Mouse (Mus musculus) MEL (cell line): ENCODE results near the gene Cobll1. TPM values are rescaled to one million over a fixed set of nuclear protein-coding genes. Genes with fewer than 3 reads are reported as not detected.

Experiments
- DNase-seq: peaks from one replicate; pipeline ENCODE4 v3.0.0; 2011; ENCODE audit warnings: low read depth, low spot score
- H3K27ac ChIP-seq: 2 replicates; pipeline ENCODE4 v1.5.1; 2012; ENCODE audit warnings: low read depth, mild to moderate bottlenecking, control low read depth, low read length, moderate library complexity; ENCODE audit not compliant: control insufficient read depth
- H3K27me3 ChIP-seq, 2 experiments: fragments of 150-350 bp in 1 of 2; sonication (generic) in 1 of 2; 2 replicates each; pipeline ENCODE4 v1.6.1; 2012; ENCODE audit warnings: low read length in 2 of 2, mild to moderate bottlenecking in 2 of 2, improper control_type of control experiment in 1 of 2, moderate library complexity in 1 of 2; ENCODE audit not compliant: insufficient read depth in 2 of 2, control insufficient read depth in 1 of 2
- H3K36me3 ChIP-seq, 2 experiments: 2 replicates each; pipeline ENCODE4 v1.6.1; 2012 to 2014; ENCODE audit warnings: low read length in 2 of 2, improper control_type of control experiment in 1 of 2, inconsistent platforms in 1 of 2, mild to moderate bottlenecking in 1 of 2; ENCODE audit not compliant: insufficient read depth in 2 of 2, control insufficient read depth in 1 of 2
- H3K4me1 ChIP-seq, 2 experiments: fragments of 150-350 bp in 1 of 2; sonication (generic) in 1 of 2; 2 replicates each; pipeline ENCODE4 v1.6.1; 2012; ENCODE audit warnings: low read length in 2 of 2, improper control_type of control experiment in 1 of 2, mild to moderate bottlenecking in 1 of 2; ENCODE audit not compliant: insufficient read depth in 2 of 2, control insufficient read depth in 1 of 2
- H3K4me3 ChIP-seq, 2 experiments: fragments of 150-350 bp in 1 of 2; sonication (generic) in 1 of 2; 2 replicates each; pipeline ENCODE4 v1.5.1; 2012; ENCODE audit warnings: low read depth in 2 of 2, low read length in 2 of 2, mild to moderate bottlenecking in 2 of 2, moderate library complexity in 2 of 2, control low read depth in 1 of 2, improper control_type of control experiment in 1 of 2; ENCODE audit not compliant: control insufficient read depth in 1 of 2, insufficient read depth in 1 of 2
- H3K79me2 ChIP-seq: 2 replicates; pipeline ENCODE4 v1.6.1; 2012; ENCODE audit warnings: mild to moderate bottlenecking, low read length, moderate library complexity; ENCODE audit not compliant: control insufficient read depth, poor library complexity, insufficient read depth
- H3K9ac ChIP-seq: 2 replicates; pipeline ENCODE4 v1.6.1; 2012; ENCODE audit warnings: low read depth, mild to moderate bottlenecking, control low read depth, low read length, moderate library complexity; ENCODE audit not compliant: control insufficient read depth, poor library complexity, severe bottlenecking
- H3K9me3 ChIP-seq: fragments of 150-350 bp; sonication (generic); replicated peaks from 2 replicates; pipeline ENCODE4 v1.6.1; 2012; ENCODE audit warnings: mild to moderate bottlenecking, low read length, improper control_type of control experiment, moderate library complexity; ENCODE audit not compliant: insufficient read depth
- E2F4 ChIP-seq: IDR thresholded peaks from 2 replicates; pipeline ENCODE4 v1.6.1; 2011; ENCODE audit warnings: low read depth, low read length, improper control_type of control experiment, borderline replicate concordance
- EP300 ChIP-seq, 2 experiments: IDR thresholded peaks; 2 replicates each; pipeline ENCODE4 v1.6.1; 2011; ENCODE audit warnings: improper control_type of control experiment in 2 of 2, low read length in 2 of 2, low read depth in 1 of 2, mild to moderate bottlenecking in 1 of 2
- GABPA ChIP-seq: IDR thresholded peaks from 2 replicates; pipeline ENCODE4 v1.6.1; 2012; ENCODE audit warnings: low read depth, mild to moderate bottlenecking, inconsistent platforms, low read length, improper control_type of control experiment, moderate library complexity
- GATA1 ChIP-seq: IDR thresholded peaks from 2 replicates; pipeline ENCODE4 v1.6.1; 2011; ENCODE audit warnings: low read depth, low read length, improper control_type of control experiment
- HCFC1 ChIP-seq: IDR thresholded peaks from 2 replicates; pipeline ENCODE4 v1.6.1; 2012; ENCODE audit warnings: low read depth, mild to moderate bottlenecking, inconsistent platforms, low read length, improper control_type of control experiment, moderate library complexity
- MAX ChIP-seq: IDR thresholded peaks from 2 replicates; pipeline ENCODE4 v1.6.1; 2011; ENCODE audit warnings: low read length, improper control_type of control experiment
- MAZ ChIP-seq: IDR thresholded peaks from 2 replicates; pipeline ENCODE4 v1.6.1; 2012; ENCODE audit warnings: low read depth, mild to moderate bottlenecking, inconsistent platforms, low read length, improper control_type of control experiment
- MEF2A ChIP-seq: IDR thresholded peaks from 2 replicates; pipeline ENCODE4 v1.6.1; 2014; ENCODE audit warnings: low read depth, mild to moderate bottlenecking, inconsistent platforms, low read length, improper control_type of control experiment; ENCODE audit not compliant: poor library complexity, insufficient replicate concordance, severe bottlenecking; ENCODE audit errors: extremely low read depth
- MXI1 ChIP-seq: IDR thresholded peaks from 2 replicates; pipeline ENCODE4 v1.6.1; 2011; ENCODE audit warnings: mild to moderate bottlenecking, low read depth, low read length, improper control_type of control experiment
- NRF1 ChIP-seq: IDR thresholded peaks from 2 replicates; pipeline ENCODE4 v1.6.1; 2014; ENCODE audit warnings: low read depth, mild to moderate bottlenecking, inconsistent platforms, low read length, improper control_type of control experiment, moderate library complexity; ENCODE audit not compliant: poor library complexity, insufficient read depth, severe bottlenecking
- POLR2AphosphoS2 ChIP-seq: IDR thresholded peaks from 2 replicates; pipeline ENCODE4 v1.6.1; 2011; ENCODE audit warnings: low read length, improper control_type of control experiment
- RAD21 ChIP-seq: IDR thresholded peaks from 2 replicates; pipeline ENCODE4 v1.6.1; 2011; ENCODE audit warnings: mild to moderate bottlenecking, low read depth, low read length, improper control_type of control experiment
- SMC3 ChIP-seq: IDR thresholded peaks from 2 replicates; pipeline ENCODE4 v1.6.1; 2011; ENCODE audit warnings: low read depth, low read length, improper control_type of control experiment
- TBP ChIP-seq: IDR thresholded peaks from 2 replicates; pipeline ENCODE4 v1.8.0; 2011; ENCODE audit warnings: low read depth, low read length, improper control_type of control experiment
- TCF12 ChIP-seq: IDR thresholded peaks from 2 replicates; pipeline ENCODE4 v1.6.1; 2014; ENCODE audit warnings: low read depth, mild to moderate bottlenecking, inconsistent platforms, low read length, improper control_type of control experiment, moderate library complexity
- UBTF ChIP-seq: IDR thresholded peaks from 2 replicates; pipeline ENCODE4 v1.6.1; 2012; ENCODE audit warnings: low read depth, mild to moderate bottlenecking, inconsistent platforms, low read length, improper control_type of control experiment, moderate library complexity, borderline replicate concordance; ENCODE audit not compliant: insufficient read depth
- USF1 ChIP-seq: IDR thresholded peaks from 2 replicates; pipeline ENCODE4 v1.6.1; 2014; ENCODE audit warnings: low read depth, mild to moderate bottlenecking, inconsistent platforms, low read length, improper control_type of control experiment, moderate library complexity
- ZC3H11A ChIP-seq: IDR thresholded peaks from 2 replicates; pipeline ENCODE4 v1.6.1; 2012; ENCODE audit warnings: low read depth, mild to moderate bottlenecking, inconsistent platforms, low read length, improper control_type of control experiment
- ZKSCAN1 ChIP-seq: IDR thresholded peaks from 2 replicates; pipeline ENCODE4 v1.6.1; 2012; ENCODE audit warnings: low read depth, mild to moderate bottlenecking, inconsistent platforms, low read length, improper control_type of control experiment, moderate library complexity
- ZNF384 ChIP-seq: IDR thresholded peaks from 2 replicates; pipeline ENCODE4 v1.6.1; 2012; ENCODE audit warnings: low read depth, mild to moderate bottlenecking, inconsistent platforms, low read length, improper control_type of control experiment
- polyA plus RNA-seq, 2 experiments: library from polyadenylated mRNA; stranded (reverse) in 1 of 2; unstranded in 1 of 2; fragments of >175 nt in 1 of 2; fragments of >200 nt in 1 of 2; gene quantifications; 2 replicates each; pipeline versions ENCODE4 v1.2.1 to v1.2.4; 2012; ENCODE audit warnings: low replicate concordance in 2 of 2, low read depth in 1 of 2; ENCODE audit not compliant: insufficient read length in 2 of 2, insufficient read depth in 1 of 2, missing spikeins in 1 of 2
- total RNA-seq: library from RNA; depleted of rRNA; stranded (reverse); fragments of 300-350 nt; gene quantifications from 2 replicates; pipeline ENCODE4 v1.2.3, GENCODE M21; 2012

Cobll1 gene
- total and polyA plus RNA-seq, 3 experiments, result not detected

GRCm38 (mm10) chr2:65223956-65224735 lies 15.1 kb downstream of the Cobll1 start:
- DNase-seq, result no peak
- TF ChIP-seq RAD21 (no peak), MAX (no peak), EP300 (IDR thresholded peaks at IDR 0.05; ENCODE audit: low read depth in 1 of 2, low read length in 2 of 2) (no peak), GABPA (no peak), TBP (no peak), E2F4 (no peak), ZNF384 (no peak)
- TF ChIP-seq, all 39 proteins: peak for 0

GRCm38 (mm10) chr2:65223012-65223411 lies 16.2 kb downstream of the Cobll1 start:
- no peaks in the 10 kb centered on the region for H3K79me2 ChIP-seq
- H3K36me3 ChIP-seq, result no peaks in the 10 kb centered on the region
- H3K9me3 ChIP-seq, result no peaks in the 10 kb centered on the region
- H3K27ac ChIP-seq, result no peak overlapping the region
- H3K9ac ChIP-seq, result no peak overlapping the region
- H3K4me1 ChIP-seq, result no peaks in the 10 kb centered on the region
- no peak overlapping the region for H3K4me3 ChIP-seq
- TF ChIP-seq HCFC1 (no peak), NRF1 (no peak), TCF12 (no peak), USF1 (no peak), POLR2AphosphoS2 (no peak), MXI1 (no peak)
- no peaks in the 10 kb centered on the region for H3K27me3 ChIP-seq
- DNase-seq, result no peak

More at GRCm38 (mm10) chr2:65223956-65224735, 15.1 kb downstream of the Cobll1 start:
- Histone ChIP-seq H3K79me2 (no peaks in the 10 kb centered on the region), H3K9ac (no peak overlapping the region), H3K9me3 (no peaks in the 10 kb centered on the region), H3K27me3 (no peaks in the 10 kb centered on the region), H3K4me3 (no peak overlapping the region), H3K4me1 (no peaks in the 10 kb centered on the region), H3K36me3 (no peaks in the 10 kb centered on the region), H3K27ac (no peak overlapping the region)

GRCm38 (mm10) chr2:65221646-65222045 lies 17.6 kb downstream of the Cobll1 start:
- no peaks in the 10 kb centered on the region for H3K79me2 ChIP-seq
- H3K27ac ChIP-seq, result no peak overlapping the region
- no peaks in the 10 kb centered on the region for H3K27me3 ChIP-seq
- no peak overlapping the region for H3K4me3 ChIP-seq
- DNase-seq, result no peak
- H3K9ac ChIP-seq, result no peak overlapping the region
- H3K36me3 ChIP-seq, result no peaks in the 10 kb centered on the region
- no peaks in the 10 kb centered on the region for H3K9me3 ChIP-seq
- H3K4me1 ChIP-seq, result no peaks in the 10 kb centered on the region
- no peak for TF ChIP-seq RAD21
- TF ChIP-seq SMC3, result no peak
- no peak for TF ChIP-seq ZC3H11A
- TF ChIP-seq POLR2AphosphoS2, result no peak
- no peak for TF ChIP-seq MAX
- TF ChIP-seq ZKSCAN1, result no peak
- TF ChIP-seq MEF2A, result no peak
- no peak for TF ChIP-seq TBP
- TF ChIP-seq MAZ, result no peak
- TF ChIP-seq UBTF, result no peak
- TF ChIP-seq GATA1, result no peak
